Mouse (Mus musculus) lung, postnatal 14 days (tissue): Measurements from ENCODE around the gene A1cf.

ENCODE experiments used
- DNase-seq: peaks from one replicate; pipeline ENCODE4 v3.0.0; 2021

Gene A1cf

GRCm38 (mm10) chr19:31868521-31868920 lies at the start of gene A1cf:
Gene A1cf, plus strand, starts transcription at chr19:31868764.
- DNase-seq: no peak

DNA sequence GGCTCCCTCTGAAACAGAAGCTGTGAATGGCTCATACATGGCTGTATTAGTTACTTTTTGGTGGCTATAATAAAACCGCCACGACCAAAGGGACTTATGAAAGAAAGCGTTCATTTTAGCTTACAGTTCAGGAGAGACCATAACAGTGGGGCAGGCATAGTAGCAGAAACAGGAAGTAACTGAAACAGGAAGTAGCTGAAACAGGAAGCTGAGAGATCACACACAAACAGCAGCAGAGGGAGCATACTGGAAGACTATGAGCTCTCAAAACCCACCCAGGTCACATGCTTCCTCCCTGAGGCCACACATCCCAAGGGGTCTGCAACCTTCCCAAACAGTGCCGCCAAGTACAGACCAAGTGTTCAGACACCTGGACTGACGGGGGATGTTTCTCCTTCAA lies 34.3 kb upstream of the A1cf start:
- no peak for DNase-seq

- no peak for DNase-seq
Measured at GRCm38 (mm10) chr19:31861909-31862308, 6.7 kb upstream of the A1cf start.

- no peak for DNase-seq
Measured at GRCm38 (mm10) chr19:31862512-31863249, 5.9 kb upstream of the A1cf start.

DNA sequence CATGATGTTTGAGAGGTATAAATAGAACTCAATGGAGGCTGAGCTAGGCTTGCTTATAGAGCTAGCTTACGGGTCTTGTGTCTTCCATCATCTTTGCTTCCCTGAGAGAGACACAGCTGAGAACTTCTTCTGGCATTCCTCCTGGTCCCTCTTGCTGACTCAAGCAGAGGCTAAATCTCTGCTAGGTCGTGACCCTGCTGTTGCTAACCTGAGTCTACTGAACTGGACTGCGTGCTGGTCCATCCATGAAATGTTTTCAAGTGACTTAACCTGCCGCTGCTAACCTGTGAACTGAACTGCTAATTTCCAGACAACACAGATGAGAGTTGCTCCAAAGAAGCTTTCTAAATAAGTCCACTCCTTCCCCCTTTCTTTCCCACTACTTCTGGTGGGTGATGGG lies 3.1 kb upstream of the A1cf start:
- DNase-seq: no peak

DNA sequence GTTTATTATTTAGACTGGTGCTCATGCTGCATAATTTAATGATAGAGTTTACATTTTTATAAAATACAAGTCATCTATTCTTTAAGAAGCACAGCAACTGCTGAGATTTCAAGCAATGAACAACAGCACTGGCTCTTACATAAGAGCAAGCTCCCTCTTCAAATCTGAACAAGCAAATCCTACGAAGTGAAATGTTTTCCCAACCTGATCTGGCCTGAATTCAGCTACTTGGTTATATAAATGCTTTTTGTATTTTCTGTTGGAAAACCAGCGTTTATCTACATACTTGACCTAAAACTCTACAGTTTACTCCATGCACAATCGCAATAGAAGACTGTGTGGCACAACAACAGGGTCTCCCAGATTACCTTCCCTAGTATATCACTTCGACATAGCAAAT lies 488 bp upstream of the A1cf start:
- DNase-seq: no peak

GRCm38 (mm10) chr19:31868971-31869370 lies 407 bp downstream of the A1cf start:
- no peak for DNase-seq

DNA sequence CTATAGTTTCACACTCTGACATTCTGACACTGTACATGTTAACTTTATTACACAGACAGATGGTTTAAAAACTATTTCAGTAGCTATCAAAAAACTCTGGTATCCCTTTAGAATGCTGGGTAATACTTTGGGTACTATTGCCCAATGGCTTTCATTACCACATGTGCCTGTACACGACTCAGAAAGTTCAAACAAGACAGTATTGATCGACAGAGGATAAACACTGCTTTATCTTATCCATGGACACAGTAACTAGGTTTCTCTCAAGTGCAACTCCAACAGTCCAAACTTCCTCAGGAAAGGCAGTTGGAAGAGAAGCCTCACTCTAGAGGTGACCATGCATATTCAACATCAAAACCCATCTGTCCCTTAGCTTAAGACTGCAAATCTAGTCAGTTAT lies 2.8 kb downstream of the A1cf start:
- DNase-seq: no peak

DNA sequence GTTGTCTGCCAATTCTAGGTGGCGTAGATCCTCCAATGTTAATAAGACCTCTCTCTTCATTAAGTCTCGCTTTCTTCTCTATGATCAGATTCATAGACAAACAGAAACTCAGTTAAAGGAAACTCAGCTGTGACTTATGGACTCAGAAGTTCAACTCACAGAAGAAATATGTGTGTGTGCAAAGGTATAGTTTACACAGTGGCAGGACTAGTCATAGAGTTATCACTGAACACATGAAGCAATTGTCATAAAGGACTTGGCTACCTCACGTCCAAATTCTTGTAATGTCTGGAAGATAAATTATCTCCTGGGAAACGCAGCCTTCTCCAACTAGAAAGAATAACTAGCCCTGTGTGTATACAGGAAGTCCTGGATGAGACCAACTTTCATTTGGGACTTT lies 9.4 kb downstream of the A1cf start:
- no peak for DNase-seq

DNA sequence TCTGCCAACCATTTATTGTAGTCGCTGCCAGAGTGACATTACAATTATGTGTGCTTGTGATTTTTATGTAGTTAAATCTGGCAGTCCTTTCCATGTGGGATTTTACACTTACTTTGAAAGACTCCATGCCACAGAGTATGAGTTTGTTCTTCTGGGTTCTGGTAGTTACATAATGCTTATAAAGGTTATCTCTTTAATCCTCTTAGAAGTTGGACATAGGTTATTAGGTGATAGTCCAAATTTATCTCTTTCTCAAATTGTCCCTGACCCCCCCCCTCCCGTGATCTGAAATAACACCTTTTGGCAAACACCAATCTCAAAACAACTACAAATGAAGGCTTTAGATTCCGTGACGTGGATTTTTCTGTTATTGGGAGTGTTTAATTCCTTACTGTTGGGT lies 16.0 kb downstream of the A1cf start:
- DNase-seq: no peak

- no peak for DNase-seq
Measured at GRCm38 (mm10) chr19:31887275-31887674, 18.7 kb downstream of the A1cf start.

- DNase-seq: no peak
Measured at GRCm38 (mm10) chr19:31889988-31890387, 21.4 kb downstream of the A1cf start.

GRCm38 (mm10) chr19:31891001-31891893 lies 22.7 kb downstream of the A1cf start:
- DNase-seq: no peak

DNA sequence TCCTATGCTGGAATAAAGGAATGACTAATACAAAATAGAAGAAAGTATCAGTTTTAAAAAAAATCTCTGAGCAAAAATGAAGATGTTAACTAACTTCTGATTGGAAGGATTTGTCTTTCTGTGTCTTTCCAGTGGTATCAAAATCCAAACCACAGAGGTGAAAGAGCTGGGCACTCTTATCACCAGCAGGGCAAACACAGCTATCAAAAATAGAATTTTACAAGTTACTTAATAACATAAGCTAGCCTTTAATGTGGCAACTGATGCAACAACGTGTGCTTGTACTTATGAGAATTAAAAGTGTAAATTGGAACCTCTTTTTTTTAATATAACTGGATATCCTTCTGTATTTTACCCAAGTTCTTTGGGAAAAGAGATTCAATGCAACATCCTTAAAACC lies 27.4 kb downstream of the A1cf start:
- no peak for DNase-seq

- no peak for DNase-seq
Measured at GRCm38 (mm10) chr19:31896711-31897110, 28.1 kb downstream of the A1cf start.

GRCm38 (mm10) chr19:31905671-31906070 lies 37.1 kb downstream of the A1cf start:
- DNase-seq: no peak

DNA sequence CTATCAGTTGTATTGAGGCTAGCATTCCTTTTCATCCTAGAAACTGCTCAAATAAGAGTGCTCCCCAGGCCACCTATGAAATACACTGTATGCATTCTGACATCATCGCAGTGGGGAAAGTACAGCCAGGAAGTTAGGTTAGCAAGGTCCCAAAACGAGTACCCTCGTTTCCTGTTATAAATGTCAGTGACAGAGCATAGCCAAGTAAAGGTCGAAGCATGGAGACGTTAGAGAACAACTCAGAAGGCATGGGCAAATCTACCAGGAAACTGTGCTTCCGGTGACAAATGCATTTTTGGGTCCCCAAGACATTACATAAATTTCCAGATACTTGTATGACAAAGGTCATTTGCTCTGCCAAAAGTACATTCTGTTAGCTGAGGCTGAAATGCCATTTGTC lies 41.9 kb downstream of the A1cf start:
- DNase-seq: no peak

DNA sequence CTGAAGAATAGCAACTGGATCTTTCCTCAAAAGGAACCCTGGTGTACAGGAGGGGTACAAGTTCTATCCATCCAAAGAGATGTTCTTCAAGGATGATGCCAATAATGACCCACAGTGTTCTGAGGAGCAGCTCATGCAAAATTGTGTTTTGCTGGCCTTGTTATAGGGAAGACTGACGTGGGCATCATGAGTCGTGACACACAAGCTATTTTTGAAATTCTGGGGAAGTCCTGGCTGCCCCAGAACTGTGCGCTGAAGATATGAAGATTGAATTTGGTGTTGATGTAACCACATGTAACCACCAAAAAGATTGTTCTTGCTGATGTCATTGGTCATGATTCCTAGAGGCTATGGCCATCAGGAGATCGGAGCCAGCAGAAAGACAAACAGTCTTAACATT lies 45.4 kb downstream of the A1cf start:
- no peak for DNase-seq

GRCm38 (mm10) chr19:31920357-31920756 lies 51.8 kb downstream of the A1cf start:
- DNase-seq: no peak

GRCm38 (mm10) chr19:31921852-31922251 lies 53.3 kb downstream of the A1cf start:
- DNase-seq: no peak

DNA sequence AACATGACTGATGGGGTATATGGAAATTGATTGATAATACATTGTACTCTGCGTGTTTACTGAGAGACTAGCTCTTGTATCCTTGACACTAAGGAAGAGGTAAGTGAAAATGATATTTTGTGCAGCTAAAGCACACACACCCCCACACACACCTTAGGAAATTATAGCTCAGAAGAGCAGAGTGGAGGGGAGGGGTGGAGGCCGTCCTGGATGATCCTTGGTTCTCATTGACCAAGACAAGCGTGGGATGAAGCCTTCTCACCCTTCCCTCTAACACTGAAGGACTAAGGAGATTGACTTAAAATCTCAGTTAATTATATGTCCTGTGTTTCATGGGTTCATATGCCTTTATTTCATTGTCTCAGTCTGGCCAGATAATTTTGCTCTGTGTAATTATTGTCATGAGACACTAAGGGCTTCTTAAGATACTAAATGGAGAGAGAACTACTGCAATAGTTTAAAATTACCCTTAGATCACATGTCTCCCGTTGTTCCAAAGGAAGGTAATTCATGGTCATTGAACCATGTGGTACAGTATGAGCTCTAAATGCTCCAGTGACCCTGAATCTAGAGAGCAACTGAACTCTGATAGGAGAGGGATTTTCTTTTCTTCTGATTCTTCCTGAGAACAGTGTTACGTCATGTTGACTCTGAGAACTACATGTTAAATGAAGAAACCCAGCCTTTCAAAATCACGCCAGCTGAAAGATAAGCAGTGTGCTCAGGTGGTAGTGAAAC lies 55.2 kb downstream of the A1cf start:
- no peak for DNase-seq

GRCm38 (mm10) chr19:31950793-31951489 lies 82.4 kb downstream of the A1cf start:
- no peak for DNase-seq

GRCm38 (mm10) chr19:31953799-31954198 lies 85.2 kb downstream of the A1cf start:
- DNase-seq: no peak
